Mouse (Mus musculus): ENCODE data around the gene Utp3. TPM values are rescaled to one million over a fixed set of nuclear protein-coding genes. Genes with fewer than 3 reads are reported as not detected.

Utp3 gene
- total RNA-seq, 2 experiments from 2014 or later = 20.5 to 23.6 TPM

- intact Hi-C loops (cut with DNase I) = no loop called here
- no peak for DNase-seq
Observed at GRCm38 (mm10) chr5:88602030-88602429, 47.8 kb downstream of the Utp3 start.

GRCm38 (mm10) chr5:88602713-88603112 lies 48.5 kb downstream of the Utp3 start:
- intact Hi-C loops (cut with DNase I) = no loop called here
- DNase-seq = no peak

- DNase-seq = no peak
- intact Hi-C loops (cut with DNase I) = no loop called here
Observed at GRCm38 (mm10) chr5:88604046-88604445, 49.8 kb downstream of the Utp3 start.

GRCm38 (mm10) chr5:88604641-88605358 lies 50.5 kb downstream of the Utp3 start:
- no peak for DNase-seq
- intact Hi-C loops (cut with DNase I) = no loop called here

Other genes starting within 250 kb of the Utp3 start
- not detected for gene Prol1, start 237.2 kb upstream of the Utp3 start, total RNA-seq (2021)
- not detected for gene Amtn, start 178.4 kb upstream of the Utp3 start, total RNA-seq (2021)
- gene Ambn, start 98.5 kb upstream of the Utp3 start, total RNA-seq (2021) = not detected
- gene Enam, start 66.5 kb upstream of the Utp3 start, total RNA-seq (2021) = not detected
- gene Jchain, start 26.6 kb upstream of the Utp3 start, total RNA-seq (2021) = under 1 TPM; 0.30 to 0.33 TPM
- gene Rufy3, start 10.6 kb downstream of the Utp3 start, total RNA-seq (2021) = 1 to 10 TPM; 6.6 to 6.7 TPM
- gene Grsf1, start 121.7 kb downstream of the Utp3 start, total RNA-seq (2021) = 100 to 1,000 TPM; 115 to 129 TPM
- gene Mob1b, start 166.4 kb downstream of the Utp3 start, total RNA-seq (2021) = 10 to 100 TPM; 20.9 to 21.3 TPM
- gene Dck, start 210.5 kb downstream of the Utp3 start, total RNA-seq (2021) = 1 to 10 TPM; 1.1 to 1.9 TPM

Data from gastrocnemius, postnatal 36 days (tissue).